Mouse (Mus musculus): ENCODE results near the gene Trim41.

DNA sequence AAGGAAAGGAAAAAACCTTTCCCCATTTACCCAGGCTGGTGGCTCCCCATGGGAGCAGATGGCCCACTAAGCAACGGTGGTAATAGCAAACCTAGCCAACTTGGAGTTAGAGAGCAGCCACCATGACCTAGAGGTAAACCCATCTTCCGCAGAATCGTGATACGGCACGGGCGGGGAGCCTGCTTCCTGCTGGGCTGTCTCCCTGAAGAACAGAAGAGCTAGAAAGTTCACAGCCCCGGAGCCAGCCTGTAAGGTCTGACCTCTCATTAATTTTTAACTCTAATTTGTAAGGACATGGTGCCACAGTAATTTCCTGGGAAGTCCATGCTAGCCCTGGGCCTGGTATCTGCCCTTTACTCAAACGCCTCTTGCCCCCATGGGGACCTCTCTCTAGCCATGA lies 26.2 kb downstream of the Trim41 start:
- TF ChIP-seq POLR2A (IDR thresholded peaks at IDR 0.05; ENCODE audit: control insufficient read depth, low read depth, low read length): no peak
- no peak for TF ChIP-seq CTCF (IDR thresholded peaks at IDR 0.05; ENCODE audit: control insufficient read depth, insufficient read depth, insufficient replicate concordance, low read depth, low read length)
